Mouse (Mus musculus) adrenal gland, adult 18-20 months (tissue): ENCODE data around the gene Sult6b2. TPM values are rescaled to one million over a fixed set of nuclear protein-coding genes. Genes with fewer than 3 reads are reported as not detected.

ENCODE experiments used
- DNase-seq, 2 experiments: peaks; one replicate each; pipeline ENCODE4 v3.0.0; 2021 to 2022; ENCODE audit warnings: low spot score in 2 of 2
- total RNA-seq, 2 experiments: library from RNA; stranded (reverse); gene quantifications; 1 replicate in 1 of 2; 2 replicates in 1 of 2; pipeline ENCODE4 v1.2.3; 2021

Gene Sult6b2
- total RNA-seq, 2 experiments from 2014 or later: not detected

DNA sequence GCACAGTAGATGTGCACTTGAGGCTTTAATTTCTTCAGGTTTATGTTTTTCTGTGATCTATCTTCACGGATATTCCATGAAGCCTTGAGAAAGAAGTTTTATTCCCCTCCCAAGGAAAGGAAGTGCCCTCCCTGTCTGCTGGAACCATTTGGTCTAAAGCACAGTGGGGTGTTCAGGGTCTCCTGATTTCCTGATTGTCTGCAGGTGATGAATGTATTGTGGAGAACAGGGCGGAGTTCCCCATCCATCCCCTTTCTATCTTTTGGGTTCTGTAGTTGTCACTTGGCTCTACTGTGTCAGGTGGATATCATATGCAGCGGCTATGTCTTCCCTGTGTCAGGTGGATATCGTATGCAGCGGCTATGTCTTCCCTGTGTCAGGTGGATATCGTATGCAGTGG, 62.5 kb downstream of the Sult6b2 start:
- DNase-seq: no peak

DNA sequence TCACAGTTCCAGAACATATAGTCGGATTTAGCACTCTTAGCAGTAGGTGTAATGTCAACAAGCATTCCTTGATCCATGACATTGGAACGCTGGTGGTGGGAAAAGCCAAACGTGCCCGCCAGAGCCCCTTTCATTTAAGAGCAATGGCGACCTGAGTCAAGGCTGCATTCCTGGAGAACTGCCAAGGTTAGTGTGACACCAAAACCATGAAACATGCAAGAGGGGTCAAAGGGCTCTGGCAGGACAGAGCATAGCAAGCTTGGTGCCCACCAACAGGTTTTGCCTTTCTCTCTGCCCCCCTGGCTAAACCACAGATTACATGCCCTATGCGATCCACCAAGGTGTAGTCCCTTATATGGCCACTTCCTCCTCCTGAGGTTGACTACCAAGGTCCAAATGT, 65.7 kb downstream of the Sult6b2 start:
- no peak for DNase-seq

DNA sequence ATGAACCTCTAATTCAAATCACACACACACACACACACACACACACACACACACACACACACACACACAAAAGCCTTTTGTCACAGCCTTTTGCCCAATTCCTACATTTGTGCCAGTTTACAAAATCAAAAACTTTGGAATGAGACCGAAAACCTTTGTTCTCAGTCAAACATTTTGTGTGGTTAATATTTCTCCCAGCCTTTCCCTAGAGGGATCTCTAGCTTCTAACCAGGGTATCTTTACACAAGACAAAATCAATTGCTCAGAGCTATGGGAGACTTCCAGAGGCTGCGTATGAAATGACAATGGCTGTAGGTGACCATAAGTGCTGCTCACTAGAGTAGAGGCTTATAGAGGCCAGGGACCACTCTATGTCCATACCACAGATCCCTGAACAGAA, 66.1 kb downstream of the Sult6b2 start:
- no peak for DNase-seq

DNA sequence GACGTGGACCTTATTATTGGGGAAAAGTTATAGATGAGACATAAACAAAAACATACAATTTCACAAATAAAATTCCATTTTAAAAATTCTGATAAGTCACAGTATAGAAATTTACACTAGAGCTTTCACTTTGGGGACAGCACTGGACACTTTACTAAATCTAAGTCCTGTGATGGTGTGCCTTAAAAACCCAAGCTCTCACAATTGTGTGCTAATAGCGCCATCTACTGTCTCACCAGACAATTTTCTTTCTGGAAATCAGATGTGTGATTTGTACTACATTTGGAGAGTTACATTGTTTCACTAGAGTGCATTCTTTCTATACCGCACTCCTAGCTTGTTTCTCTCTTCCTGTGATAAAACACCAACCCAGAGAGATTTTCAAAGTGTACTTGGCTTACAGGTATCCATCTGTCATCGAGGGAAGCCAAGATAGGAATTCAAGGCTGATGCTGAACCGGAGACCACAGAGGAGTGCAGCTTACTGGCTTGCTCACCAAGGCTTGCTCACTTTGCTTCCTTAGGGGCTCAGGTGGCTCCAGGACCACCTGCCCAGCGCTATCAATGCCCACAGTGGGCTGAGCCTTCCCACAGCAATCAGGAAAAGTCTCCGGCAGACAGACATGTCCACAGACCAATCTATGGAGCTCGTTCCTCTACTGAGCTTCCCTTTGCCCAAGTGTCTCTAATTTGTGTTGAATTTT, 68.8 kb downstream of the Sult6b2 start:
- no peak for DNase-seq

Other genes with a start within 250 kb of the Sult6b2 start
- gene Kcnj8, start 232.9 kb downstream of the Sult6b2 start, total RNA-seq: 10 to 100 TPM in 1 of 2 experiments, 1 to 10 TPM in 1; 6.4 to 10.9 TPM
- gene Abcc9, start 102.2 kb downstream of the Sult6b2 start, total RNA-seq: 10 to 100 TPM; 13.3 to 14.0 TPM
- gene Cmas, start 47.8 kb downstream of the Sult6b2 start, total RNA-seq: 10 to 100 TPM; 27.1 to 29.9 TPM
- gene St8sia1, start 159.9 kb upstream of the Sult6b2 start, total RNA-seq: 1 to 10 TPM in 1 of 2 experiments, under 1 TPM in 1; 0.83 to 1.2 TPM